Mouse (Mus musculus): Measurements from ENCODE around the gene Tmem125.
"Not testable (repeated sequence)": the region's sequence is repeated elsewhere in the genome, so short reads cannot be mapped to it uniquely, and the experiment has no call there.

The Tmem125 gene

DNA sequence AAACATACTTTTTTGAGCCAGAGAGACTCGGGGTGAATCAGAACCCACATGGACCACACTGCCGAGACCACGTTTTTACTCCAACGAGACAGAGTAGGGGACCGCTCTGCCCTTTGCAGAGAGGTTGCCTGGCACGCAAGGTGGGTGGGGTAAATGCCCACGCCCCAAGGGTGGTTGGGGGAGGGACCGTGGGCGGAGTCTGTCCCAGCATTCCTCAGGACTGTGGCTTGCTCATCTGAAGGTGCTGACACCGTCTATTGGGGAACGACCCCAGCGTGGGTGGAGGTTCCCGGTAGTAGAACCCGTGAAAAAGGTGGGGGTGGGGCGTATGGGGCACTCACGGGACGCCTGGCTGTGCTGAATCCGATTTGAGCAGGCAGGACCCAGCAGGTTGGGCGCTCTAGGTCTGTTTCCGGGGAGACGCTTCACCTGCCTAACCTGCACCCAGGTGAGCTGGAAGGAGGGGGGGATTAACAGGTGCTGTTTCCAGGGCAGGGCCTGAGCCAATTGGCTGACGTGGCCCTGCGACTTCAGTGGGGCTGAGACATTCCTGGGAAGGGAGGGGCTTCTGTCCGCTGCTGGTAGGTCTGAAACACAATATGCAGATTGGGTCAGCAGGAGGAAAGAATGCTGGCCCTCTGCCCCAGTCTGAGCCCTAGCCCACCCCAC, at the start of gene Tmem125:
Gene Tmem125 (minus strand): TSS at position 453 of the 669 bp plus-strand sequence.
- DNase-seq (ENCODE audit: low read depth, low spot score): no peak

GRCm38 (mm10) chr4:118589733-118590130, 45.9 kb upstream of the Tmem125 start:
- no peak for DNase-seq (ENCODE audit: low read depth, low spot score)

GRCm38 (mm10) chr4:118589053-118589732, 45.3 kb upstream of the Tmem125 start:
- DNase-seq (ENCODE audit: low read depth, low spot score): no peak

DNA sequence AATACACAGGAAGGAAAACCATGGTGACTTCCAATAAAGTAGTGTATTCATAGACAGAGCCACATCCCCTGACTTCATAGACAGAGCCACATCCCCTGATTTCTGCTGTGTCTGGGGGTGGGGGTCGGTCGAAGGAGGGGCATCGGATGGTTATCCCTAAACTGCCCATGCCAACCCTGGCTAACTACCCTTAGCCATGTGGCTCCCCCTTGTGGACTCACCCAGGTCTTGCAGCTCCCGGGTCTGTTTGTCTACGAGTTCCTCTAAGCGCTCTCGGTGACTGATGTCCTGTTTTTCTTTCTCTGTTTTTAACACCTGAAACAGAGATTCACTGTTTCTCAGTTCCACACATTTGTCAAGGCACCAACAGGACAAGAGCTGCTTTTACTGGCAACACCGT, 38.8 kb upstream of the Tmem125 start:
- DNase-seq (ENCODE audit: low read depth, low spot score): no peak

- DNase-seq (ENCODE audit: low read depth, low spot score): no peak
Measured at GRCm38 (mm10) chr4:118581508-118581907, 37.7 kb upstream of the Tmem125 start.

- no peak for DNase-seq (ENCODE audit: low read depth, low spot score)
Measured at GRCm38 (mm10) chr4:118579313-118579712, 35.5 kb upstream of the Tmem125 start.

GRCm38 (mm10) chr4:118576097-118576496, 32.3 kb upstream of the Tmem125 start:
- DNase-seq (ENCODE audit: low read depth, low spot score): peak; percentile 73

DNA sequence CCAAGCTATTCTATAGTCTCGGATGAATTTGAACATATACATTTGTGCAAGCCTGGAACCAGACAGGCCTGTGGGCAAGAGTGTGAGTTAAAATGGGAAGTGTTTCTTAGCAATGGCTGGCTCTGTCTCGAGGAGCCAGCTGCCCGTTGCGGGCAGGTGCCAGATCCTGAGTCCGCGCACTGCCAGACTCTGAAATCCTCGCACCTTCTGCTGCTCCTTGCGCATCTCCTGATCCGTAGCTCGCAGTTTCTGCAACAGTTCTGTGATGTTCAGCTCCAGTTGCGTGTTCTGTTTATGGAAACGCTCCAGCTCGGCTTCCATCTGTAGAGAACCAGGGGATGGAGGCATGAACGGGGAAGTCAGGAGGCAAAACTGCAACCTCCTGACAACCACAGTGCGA, 27.6 kb upstream of the Tmem125 start:
- DNase-seq (ENCODE audit: low read depth, low spot score): no peak

DNA sequence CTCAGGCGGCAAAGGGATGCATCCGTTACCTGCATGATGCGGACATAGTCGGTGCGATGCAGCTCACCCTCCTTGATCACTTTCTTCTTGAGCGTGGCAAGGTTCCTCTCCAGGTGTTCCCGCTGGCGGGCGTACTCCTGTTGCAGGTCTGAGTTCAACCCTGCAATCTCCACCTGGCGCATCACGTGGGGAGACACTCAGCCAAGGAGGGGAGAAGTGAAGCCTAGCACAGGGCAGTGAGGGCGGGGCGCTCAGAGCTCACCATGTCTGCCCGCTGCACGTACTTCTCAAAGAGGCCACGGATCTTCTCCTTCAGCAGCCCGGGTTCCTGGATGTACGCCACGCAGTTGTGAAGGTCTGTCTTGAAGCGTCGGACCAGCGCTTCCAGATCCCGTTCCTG, 25.5 kb upstream of the Tmem125 start:
- no peak for DNase-seq (ENCODE audit: low read depth, low spot score)

DNA sequence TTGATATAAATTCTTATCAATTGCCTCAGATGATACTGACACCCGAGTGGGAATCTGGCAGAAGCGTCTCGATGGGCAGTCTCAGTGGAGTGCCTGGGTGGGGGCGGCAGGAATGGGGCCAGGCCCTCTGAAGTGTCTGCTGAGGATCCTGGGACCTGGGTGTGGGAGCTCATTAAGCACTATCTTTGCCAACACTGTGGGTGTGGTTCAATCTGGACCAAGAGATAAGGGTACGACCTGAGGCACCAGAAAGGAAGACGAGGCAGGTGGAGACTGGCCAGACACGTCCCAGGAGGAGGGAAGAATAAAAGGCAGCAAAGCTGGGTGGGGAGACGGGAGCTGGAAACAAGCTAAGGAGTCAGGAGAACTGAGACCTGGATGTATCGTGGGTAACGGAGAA, 24.9 kb upstream of the Tmem125 start:
- no peak for DNase-seq (ENCODE audit: low read depth, low spot score)

DNA sequence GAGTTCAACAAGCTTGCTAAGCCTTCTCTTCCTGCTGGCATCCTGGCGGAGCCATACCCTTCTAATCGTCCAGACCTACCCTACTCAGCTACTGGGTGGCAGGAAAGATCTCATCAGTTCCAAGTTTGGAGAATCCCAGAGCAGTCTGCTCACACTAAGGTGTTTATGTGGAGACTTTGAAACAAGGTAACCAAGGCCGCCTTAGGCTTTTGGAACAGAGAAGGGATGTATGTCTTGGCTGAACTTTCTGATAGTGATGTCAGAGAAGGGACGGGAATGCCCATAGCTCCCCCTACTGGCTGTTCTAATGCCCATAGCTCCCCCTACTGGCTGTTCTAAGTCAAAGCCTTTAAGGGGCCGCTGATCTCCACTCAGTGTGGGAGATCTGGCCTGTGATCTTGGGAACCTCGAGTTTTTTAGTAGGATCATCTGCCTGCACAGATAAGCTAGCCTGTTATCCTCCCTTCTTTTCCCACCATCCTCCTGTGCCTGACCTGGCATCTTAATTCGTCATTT, 22.4 kb upstream of the Tmem125 start:
- peak; percentile 33 for DNase-seq (ENCODE audit: low read depth, low spot score)

GRCm38 (mm10) chr4:118564926-118565279, 21.1 kb upstream of the Tmem125 start:
- no peak for DNase-seq (ENCODE audit: low read depth, low spot score)

DNA sequence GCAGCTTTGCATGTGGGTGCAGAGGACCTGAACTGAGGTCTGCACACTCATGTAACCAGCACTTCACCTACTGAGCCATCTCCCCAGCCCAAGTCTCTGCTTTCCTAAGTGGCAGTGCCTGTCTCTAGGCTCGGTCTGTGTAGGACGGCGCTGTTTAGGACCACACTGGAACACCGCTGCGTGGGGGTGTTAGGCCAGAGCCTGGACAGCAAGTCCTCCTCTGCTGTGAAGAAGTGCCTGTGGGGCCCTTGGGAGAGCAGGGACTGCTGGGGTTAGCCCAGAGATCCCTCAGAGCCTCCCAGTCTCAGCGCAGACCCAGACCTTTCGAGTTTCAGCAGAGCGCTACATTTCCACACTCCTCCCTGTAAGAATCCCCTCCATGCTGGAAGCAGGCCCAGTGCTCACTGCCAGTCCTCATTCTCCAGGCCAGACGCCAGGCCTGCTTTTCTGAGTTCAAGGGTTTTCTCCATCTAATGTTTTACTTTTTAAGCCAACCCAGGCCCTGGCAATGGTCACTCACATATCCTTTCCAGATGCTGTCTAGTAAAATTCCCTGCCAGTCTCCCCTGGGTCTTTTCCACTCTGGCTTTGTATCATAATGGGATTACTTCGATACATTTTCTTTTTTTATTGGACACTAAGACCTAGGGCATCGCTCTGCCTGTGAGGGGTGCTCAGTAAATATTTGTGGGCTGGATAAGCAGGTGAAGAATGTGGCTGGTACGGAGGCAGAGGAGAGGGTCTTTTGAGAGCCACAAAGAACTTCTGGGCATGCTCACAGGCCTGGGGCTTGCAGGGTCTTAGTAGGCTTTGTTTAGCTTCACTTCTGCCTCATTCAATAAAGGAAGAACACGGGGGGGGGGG, 20.4 kb upstream of the Tmem125 start:
- no peak for DNase-seq (ENCODE audit: low read depth, low spot score)

DNA sequence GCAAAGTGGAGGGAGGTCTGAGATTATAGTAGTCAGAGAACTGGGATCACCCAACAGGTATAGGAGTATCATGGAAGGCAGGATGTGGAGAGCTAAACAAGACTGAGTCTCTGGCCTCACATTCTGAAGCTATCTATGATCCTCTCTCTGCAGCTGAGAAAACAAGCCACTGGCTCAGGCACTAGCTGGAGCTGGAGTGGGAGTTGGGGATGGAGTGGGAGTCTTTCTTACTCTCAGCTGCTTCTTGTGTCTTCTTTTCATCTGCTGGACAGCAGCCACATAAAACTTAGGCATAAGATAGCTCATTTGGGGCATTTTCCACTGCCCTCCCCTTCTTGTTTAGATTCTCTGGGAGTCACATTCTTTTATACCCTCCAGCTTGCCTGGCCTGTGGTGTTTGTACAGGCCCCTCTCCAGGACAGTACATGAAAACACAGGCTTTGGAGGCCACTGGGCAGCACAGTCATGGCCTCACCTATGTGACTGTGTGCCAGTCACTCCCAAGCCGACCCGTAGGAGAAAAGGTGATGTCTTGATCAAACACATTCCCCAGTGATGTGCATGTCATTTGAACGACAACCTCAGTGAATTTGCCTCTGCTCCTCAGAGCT, 9.3 kb upstream of the Tmem125 start:
- DNase-seq (ENCODE audit: low read depth, low spot score): no peak

- DNase-seq (ENCODE audit: low read depth, low spot score): peak; percentile 39
Measured at GRCm38 (mm10) chr4:118548130-118548480, 4.3 kb upstream of the Tmem125 start.

DNA sequence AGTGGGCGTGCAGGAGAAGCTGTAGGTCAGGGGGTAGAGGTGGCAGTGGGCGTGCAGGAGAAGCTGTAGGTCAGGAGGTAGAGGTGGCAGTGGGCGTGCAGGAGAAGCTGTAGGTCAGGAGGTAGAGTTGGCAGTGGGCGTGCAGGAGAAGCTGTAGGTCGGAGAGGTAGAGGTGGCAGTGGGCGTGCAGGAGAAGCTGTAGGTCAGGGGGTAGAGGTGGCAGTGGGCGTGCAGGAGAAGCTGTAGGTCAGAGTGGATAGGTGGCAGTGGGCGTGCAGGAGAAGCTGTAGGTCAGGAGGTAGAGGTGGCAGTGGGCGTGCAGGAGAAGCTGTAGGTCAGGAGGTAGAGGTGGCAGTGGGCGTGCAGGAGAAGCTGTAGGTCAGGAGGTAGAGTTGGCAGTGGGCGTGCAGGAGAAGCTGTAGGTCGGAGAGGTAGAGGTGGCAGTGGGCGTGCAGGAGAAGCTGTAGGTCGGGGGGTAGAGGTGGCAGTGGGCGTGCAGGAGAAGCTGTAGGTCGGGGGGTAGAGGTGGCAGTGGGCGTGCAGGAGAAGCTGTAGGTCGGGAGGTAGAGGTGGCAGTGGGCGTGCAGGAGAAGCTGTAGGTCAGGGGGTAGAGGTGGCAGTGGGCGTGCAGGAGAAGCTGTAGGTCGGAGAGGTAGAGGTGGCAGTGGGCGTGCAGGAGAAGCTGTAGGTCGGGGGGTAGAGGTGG, 3.7 kb upstream of the Tmem125 start:
- DNase-seq (ENCODE audit: low read depth, low spot score): not testable (repeated sequence)

- DNase-seq (ENCODE audit: low read depth, low spot score): no peak
Measured at GRCm38 (mm10) chr4:118544441-118545127, 740 bp upstream of the Tmem125 start.

DNA sequence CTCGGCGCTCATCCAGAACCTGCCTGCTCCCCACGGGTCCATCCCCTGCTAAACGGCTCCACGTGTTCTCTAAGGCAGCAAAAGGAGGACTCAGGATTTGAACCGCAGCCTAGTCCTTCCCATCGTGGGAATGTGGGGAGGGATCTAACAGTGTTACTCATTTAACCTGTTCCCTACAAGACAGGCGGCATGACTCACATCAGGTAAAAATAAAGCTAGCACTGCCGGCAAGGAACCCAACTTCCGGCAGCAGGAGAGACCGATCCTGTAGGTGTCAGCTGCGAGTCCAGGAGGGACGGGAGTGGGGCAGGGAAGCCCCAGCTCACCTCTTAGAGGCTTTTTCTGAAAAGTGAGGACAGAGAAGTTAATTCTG, 700 bp downstream of the Tmem125 start:
- no peak for DNase-seq (ENCODE audit: low read depth, low spot score)

DNA sequence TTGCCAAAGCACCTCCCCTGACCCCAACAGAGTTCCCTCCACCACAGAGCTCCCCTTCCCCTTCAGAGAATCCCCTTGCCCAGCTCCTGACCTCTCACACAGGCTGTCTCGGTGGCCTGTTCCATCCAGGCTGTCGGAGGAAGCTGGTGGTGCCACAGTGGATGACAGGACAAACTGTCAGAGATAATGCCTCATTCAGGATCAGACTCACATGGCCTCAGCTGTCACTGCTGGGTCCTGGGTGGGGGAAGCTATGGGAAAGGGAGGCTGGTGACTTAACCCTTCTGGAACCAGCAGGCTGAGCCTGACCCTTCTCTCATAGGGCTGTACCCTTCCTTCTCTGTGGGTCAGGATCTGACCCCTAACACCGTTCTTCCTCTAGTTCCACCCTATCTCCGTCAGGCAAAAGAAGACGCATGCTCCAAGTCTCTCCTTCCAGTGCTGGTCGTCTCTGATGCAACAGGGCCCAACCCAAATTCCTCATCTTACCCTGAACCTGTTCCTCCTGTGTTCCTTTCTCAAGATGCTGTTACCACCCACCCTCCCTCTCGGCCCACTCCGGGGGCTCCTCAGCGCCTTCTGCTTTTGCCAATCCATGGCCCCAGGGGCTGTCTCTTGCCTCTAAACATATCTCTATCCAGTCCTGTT, 1.2 kb downstream of the Tmem125 start:
- DNase-seq (ENCODE audit: low read depth, low spot score): no peak

DNA sequence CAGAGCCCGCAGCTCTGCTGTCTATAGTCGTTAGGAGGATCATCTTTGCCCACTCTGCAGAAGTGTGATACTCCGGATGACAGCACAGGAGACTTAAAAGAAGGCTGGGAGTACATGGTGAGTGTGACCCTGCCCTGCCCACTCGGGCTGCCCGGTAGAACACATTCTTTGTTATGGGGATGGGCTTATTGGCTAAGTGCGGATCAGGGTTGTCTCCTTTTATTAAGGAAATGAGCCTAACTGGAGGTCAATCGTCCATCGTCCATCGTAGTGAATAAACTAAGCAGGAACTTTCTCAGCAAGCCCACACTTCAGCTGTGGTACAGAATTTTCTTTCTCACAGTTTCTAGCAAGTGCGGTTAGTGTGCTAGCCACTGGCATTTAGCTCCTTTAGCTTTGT, 3.9 kb downstream of the Tmem125 start:
- DNase-seq (ENCODE audit: low read depth, low spot score): no peak

Data from retina, postnatal 7 days (tissue).